Mouse (Mus musculus): ENCODE measurements at regions not wholly inside any gene's neighbourhood (a gene's known extent, or its start where the extent isn't known, plus 50 kb on each side); places are given as distances from the start of the nearest gene placed in this dataset.

DNA sequence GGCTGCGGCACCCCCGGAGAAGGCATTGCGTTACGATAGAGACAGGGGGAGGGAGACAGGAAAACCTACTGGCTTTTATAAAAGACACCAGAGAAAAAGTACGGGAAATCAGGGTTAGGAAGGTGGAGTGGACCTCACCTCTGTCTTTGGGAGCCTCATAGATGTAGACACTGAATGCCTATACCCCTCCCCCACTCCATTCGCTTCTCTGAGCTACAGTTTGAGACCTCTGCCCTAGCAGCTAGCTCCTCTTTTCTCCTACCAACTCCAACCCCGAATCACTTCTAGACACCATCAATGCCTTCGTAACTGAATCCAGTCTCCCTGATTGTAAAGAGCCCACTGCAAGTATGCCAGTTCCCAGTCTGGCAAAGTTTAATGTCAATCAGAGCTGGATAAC is 118.5 kb downstream of the Slc38a6 start:
- 65% methylated on average over 8 of the region's 8 CpGs for WGBS
- Histone ChIP-seq H3K4me2 (ENCODE audit: low read depth) (no peak overlapping the region), H3K27me3 (ENCODE audit: insufficient read depth, low read length) (no peaks in the 10 kb centered on the region), H3K27ac (ENCODE audit: low read depth, low read length) (no peak overlapping the region), H3K9ac (no peak overlapping the region), H3K4me3 (ENCODE audit: low read depth, low read length) (no peak overlapping the region), H3K4me1 (ENCODE audit: insufficient read depth) (no peaks in the 10 kb centered on the region), H3K9me3 (ENCODE audit: low read length) (no peaks in the 10 kb centered on the region), H3K36me3 (ENCODE audit: insufficient read depth) (no peaks in the 10 kb centered on the region)
- DNase-seq (no peak), ATAC-seq (no peak)
- no peak for TF ChIP-seq CTCF (IDR thresholded peaks at IDR 0.05; ENCODE audit: low read depth)

DNA sequence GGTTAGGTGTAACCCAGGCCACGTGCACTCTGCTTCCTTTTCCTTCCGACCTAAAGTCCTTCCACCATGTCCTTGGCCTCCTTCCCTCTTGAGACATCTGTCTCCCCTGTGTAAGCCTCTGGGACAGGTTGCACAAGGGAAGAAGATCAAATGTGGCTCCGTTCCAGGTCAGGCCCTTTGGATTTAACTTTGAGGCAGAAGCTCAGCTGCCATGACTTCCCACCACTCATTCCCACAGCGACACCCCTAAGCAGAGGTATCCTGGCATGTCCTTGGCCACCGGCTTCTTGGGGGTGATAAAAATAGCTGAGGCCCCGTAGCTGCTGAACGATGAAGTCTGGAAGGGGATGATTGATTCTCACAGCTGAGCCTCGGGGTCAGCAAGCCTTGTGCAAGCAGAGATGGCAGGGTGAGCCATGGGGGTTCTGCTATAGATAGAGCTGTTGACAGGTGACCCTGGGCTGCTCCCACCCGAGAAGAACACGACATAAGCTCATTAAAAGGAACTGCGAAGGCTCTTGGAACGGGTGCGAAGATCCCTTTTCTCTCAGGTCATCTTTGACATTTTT is 117.4 kb downstream of the Slc38a6 start:
- DNase-seq, result no peak
- Histone ChIP-seq H3K36me3 (ENCODE audit: insufficient read depth) (no peaks in the 10 kb centered on the region), H3K27me3 (ENCODE audit: insufficient read depth, low read length) (no peaks in the 10 kb centered on the region), H3K4me1 (ENCODE audit: insufficient read depth) (no peaks in the 10 kb centered on the region), H3K9ac (no peak overlapping the region), H3K27ac (ENCODE audit: low read depth, low read length) (no peak overlapping the region), H3K9me3 (ENCODE audit: low read length) (no peaks in the 10 kb centered on the region), H3K4me2 (ENCODE audit: low read depth) (no peak overlapping the region), H3K4me3 (ENCODE audit: low read depth, low read length) (no peak overlapping the region)
- 86% methylated on average over 13 of the region's 13 CpGs for WGBS
- no peak for TF ChIP-seq CTCF (IDR thresholded peaks at IDR 0.05; ENCODE audit: low read depth)
- no peak for ATAC-seq

Data from forebrain, postnatal 0 days (tissue).